Comparison of ENCODE assay signal across 22 mouse cellular contexts in the genomic region with DNA sequence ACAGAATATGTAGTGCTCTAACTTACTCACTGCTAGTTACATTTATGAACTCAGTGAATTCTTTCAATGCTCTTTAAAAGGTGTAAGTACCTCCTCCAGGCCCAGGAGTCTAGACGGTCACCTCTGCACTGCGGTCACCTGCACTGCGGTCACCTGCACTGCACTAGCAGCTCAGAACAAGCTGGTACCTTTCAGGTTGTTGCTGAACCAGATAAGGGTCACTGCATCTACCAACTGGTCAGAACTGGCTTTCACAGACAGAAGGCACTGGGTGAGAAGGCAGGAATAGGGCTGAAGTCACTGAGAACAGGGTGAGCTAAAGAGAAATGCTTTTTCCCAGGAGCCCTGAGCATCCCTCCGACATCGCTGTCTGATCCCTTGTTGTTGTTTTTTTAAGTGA. TPM values are rescaled to one million over a fixed set of nuclear protein-coding genes. Genes with fewer than 3 reads are reported as not detected.
"Had no signal": no experiment of that assay in that cellular context is flagged by ENCODE, and none has a peak within 500 bp of the region (broad histone marks: within the 10 kb centered on the region; RNA-seq: fewer than 3 reads in every experiment).

No protein-coding gene starts in this region.

- H3K9ac ChIP-seq: limb, embryonic 12.5 days; limb, embryonic 15.5 days; liver, embryonic 14.5 days; liver, postnatal 0 days; lung, embryonic 14.5 days; midbrain, embryonic 12.5 days; midbrain, embryonic 15.5 days; neural tube, embryonic 12.5 days; neural tube, embryonic 15.5 days; stomach, embryonic 15.5 days had no signal

- ATAC-seq: hindbrain, postnatal 0 days; inflammation-experienced regulatory T-cells, adult 6 months; intestine, embryonic 16.5 days; liver, postnatal 0 days; lung, postnatal 0 days had no signal

- H3K27me3 ChIP-seq: limb, embryonic 12.5 days; limb, embryonic 15.5 days; midbrain, embryonic 12.5 days; midbrain, embryonic 15.5 days; neural tube, embryonic 12.5 days; neural tube, embryonic 15.5 days; stomach, embryonic 15.5 days had no signal

- DNase-seq: layer of hippocampus, postnatal 36 days; left cerebral cortex, postnatal 4 days; liver, postnatal 0 days; lung, embryonic 14.5 days; retina, postnatal 1 day; right cerebral cortex, postnatal 25 days; spleen, adult 18-20 months; thymus, postnatal 25 days had no signal

- H3K4me2 ChIP-seq: limb, embryonic 12.5 days; limb, embryonic 15.5 days; liver, embryonic 11.5 days; lung, embryonic 14.5 days; midbrain, embryonic 12.5 days; midbrain, embryonic 15.5 days; neural tube, embryonic 12.5 days; neural tube, embryonic 15.5 days; stomach, embryonic 15.5 days had no signal

- H3K36me3 ChIP-seq: midbrain, embryonic 15.5 days had no signal

- H3K27ac ChIP-seq: hindbrain, postnatal 0 days; limb, embryonic 12.5 days; limb, embryonic 15.5 days; liver, embryonic 14.5 days; macrophage; midbrain, embryonic 12.5 days; neural tube, embryonic 12.5 days; neural tube, embryonic 15.5 days; stomach, embryonic 15.5 days had no signal

- H3K9me3 ChIP-seq: limb, embryonic 12.5 days; limb, embryonic 15.5 days; midbrain, embryonic 12.5 days; midbrain, embryonic 15.5 days; neural tube, embryonic 12.5 days; neural tube, embryonic 15.5 days; stomach, embryonic 15.5 days had no signal

- H3K4me3 ChIP-seq: limb, embryonic 12.5 days; limb, embryonic 15.5 days; midbrain, embryonic 12.5 days; midbrain, embryonic 15.5 days; neural tube, embryonic 12.5 days; neural tube, embryonic 15.5 days; stomach, embryonic 15.5 days had no signal

- H3K4me1 ChIP-seq: limb, embryonic 12.5 days; limb, embryonic 15.5 days; neural tube, embryonic 12.5 days; neural tube, embryonic 15.5 days; stomach, embryonic 15.5 days had no signal

RNA-seq across cellular contexts. Expression of gene C1qtnf9, which starts 13.3 kb away (rescaled TPM):
- polyA plus RNA-seq: macrophage had no signal
